Mouse (Mus musculus) spleen, adult 2 months (tissue): ENCODE results near the gene Htr6.

ENCODE experiments used
- CTCF ChIP-seq: fragments of 200-500 bp; IDR thresholded peaks from 2 replicates; pipeline ENCODE4 v1.5.1; 2011; ENCODE audit warnings: mild to moderate bottlenecking, inconsistent platforms; ENCODE audit not compliant: insufficient read depth, insufficient read length, insufficient replicate concordance; ENCODE audit errors: extremely low read depth
- POLR2A ChIP-seq: fragments of 200-500 bp; IDR thresholded peaks from 2 replicates; pipeline ENCODE4 v1.6.1; 2011; ENCODE audit warnings: low read depth, low read length, inconsistent platforms

DNA sequence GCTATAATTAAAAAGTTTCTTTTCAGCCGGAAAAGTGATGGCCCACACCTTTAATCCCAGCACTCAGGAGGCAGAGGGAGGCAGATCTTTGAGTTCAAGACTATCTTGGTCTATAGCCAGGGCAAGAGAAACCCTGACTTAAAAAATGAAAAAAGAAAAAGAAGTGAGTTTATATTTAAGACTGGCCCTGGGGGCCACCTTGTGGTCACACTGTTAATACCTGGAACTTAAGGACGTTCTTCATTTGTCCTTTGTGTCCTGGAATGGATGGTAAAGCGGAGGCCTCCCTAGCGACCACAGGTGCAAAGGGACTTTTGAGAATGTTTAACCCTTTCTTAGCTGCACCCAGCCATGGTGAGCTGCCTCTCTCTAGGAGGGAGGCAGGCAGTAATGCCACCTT, 3.4 kb upstream of the Htr6 start:
- TF ChIP-seq CTCF (no peak), POLR2A (no peak)
